Mouse (Mus musculus): Measurements from ENCODE around the gene Rbsn. TPM values are rescaled to one million over a fixed set of nuclear protein-coding genes. Genes with fewer than 3 reads are reported as not detected.

Rbsn gene
- polyA plus RNA-seq (2015; fragmentation: Nextera tagmentation; extraction: Ambion mirVana) = 16.0 and 16.6 TPM in 2 replicates

GRCm38 (mm10) chr6:92214773-92215449, at the start of gene Rbsn:
TSS of gene Rbsn (minus strand) at chr6:92214925.
- Histone ChIP-seq H3K4me2 (ENCODE audit: low read depth, low read length) (peak within 1 kb of the TSS; percentile 92), H3K27me3 (replicated peaks; ENCODE audit: control insufficient read depth, insufficient read depth, low read length) (no peaks in the 10 kb centered on the region), H3K9ac (ENCODE audit: low read depth, low read length) (peak within 1 kb of the TSS; percentile 98), H3K9me3 (ENCODE audit: control insufficient read depth, low read length) (no peaks in the 10 kb centered on the region), H3K4me3 (ENCODE audit: low read length) (peak within 1 kb of the TSS; percentile 99), H3K27ac (ENCODE audit: low read length) (peak within 1 kb of the TSS; percentile 80), H3K4me1 (ENCODE audit: control insufficient read depth, insufficient read depth, low read length) (peaks cover 10% of the 10 kb centered on the region), H3K36me3 (ENCODE audit: control insufficient read depth, insufficient read depth, low read length) (no peaks in the 10 kb centered on the region)
- peak; percentile 96 for ATAC-seq
- 10% methylated on average over 35 of the region's 35 CpGs for WGBS

GRCm38 (mm10) chr6:92261162-92261843, 46.6 kb upstream of the Rbsn start:
- no peak overlapping the region for H3K27ac ChIP-seq (ENCODE audit: low read length)
- H3K36me3 ChIP-seq (ENCODE audit: control insufficient read depth, insufficient read depth, low read length) = no peaks in the 10 kb centered on the region
- no peak overlapping the region for H3K4me3 ChIP-seq (ENCODE audit: low read length)
- no peak overlapping the region for H3K9ac ChIP-seq (ENCODE audit: low read depth, low read length)
- no peaks in the 10 kb centered on the region for H3K4me1 ChIP-seq (ENCODE audit: control insufficient read depth, insufficient read depth, low read length)
- no peaks in the 10 kb centered on the region for H3K27me3 ChIP-seq (replicated peaks; ENCODE audit: control insufficient read depth, insufficient read depth, low read length)
- no peaks in the 10 kb centered on the region for H3K9me3 ChIP-seq (ENCODE audit: control insufficient read depth, low read length)
- WGBS = 56% methylated on average over 4 of the region's 4 CpGs
- no peak overlapping the region for H3K4me2 ChIP-seq (ENCODE audit: low read depth, low read length)
- no peak for ATAC-seq

GRCm38 (mm10) chr6:92255346-92255745, 40.6 kb upstream of the Rbsn start:
- Histone ChIP-seq H3K27me3 (replicated peaks; ENCODE audit: control insufficient read depth, insufficient read depth, low read length) (no peaks in the 10 kb centered on the region), H3K36me3 (ENCODE audit: control insufficient read depth, insufficient read depth, low read length) (no peaks in the 10 kb centered on the region), H3K4me1 (ENCODE audit: control insufficient read depth, insufficient read depth, low read length) (no peaks in the 10 kb centered on the region), H3K4me2 (ENCODE audit: low read depth, low read length) (no peak overlapping the region), H3K9ac (ENCODE audit: low read depth, low read length) (no peak overlapping the region), H3K4me3 (ENCODE audit: low read length) (no peak overlapping the region), H3K27ac (ENCODE audit: low read length) (no peak overlapping the region), H3K9me3 (ENCODE audit: control insufficient read depth, low read length) (no peaks in the 10 kb centered on the region)
- no peak for ATAC-seq

- WGBS = 56% methylated on average over 3 of the region's 3 CpGs
- Histone ChIP-seq H3K9me3 (ENCODE audit: control insufficient read depth, low read length) (no peaks in the 10 kb centered on the region), H3K27ac (ENCODE audit: low read length) (no peak overlapping the region), H3K4me1 (ENCODE audit: control insufficient read depth, insufficient read depth, low read length) (no peaks in the 10 kb centered on the region), H3K27me3 (replicated peaks; ENCODE audit: control insufficient read depth, insufficient read depth, low read length) (no peaks in the 10 kb centered on the region), H3K4me2 (ENCODE audit: low read depth, low read length) (no peak overlapping the region), H3K4me3 (ENCODE audit: low read length) (no peak overlapping the region), H3K9ac (ENCODE audit: low read depth, low read length) (no peak overlapping the region), H3K36me3 (ENCODE audit: control insufficient read depth, insufficient read depth, low read length) (no peaks in the 10 kb centered on the region)
- no peak for ATAC-seq
Measured at GRCm38 (mm10) chr6:92253253-92253870, 38.6 kb upstream of the Rbsn start.

GRCm38 (mm10) chr6:92247215-92247919, 32.6 kb upstream of the Rbsn start:
- no peak overlapping the region for H3K9ac ChIP-seq (ENCODE audit: low read depth, low read length)
- H3K4me3 ChIP-seq (ENCODE audit: low read length) = no peak overlapping the region
- no peaks in the 10 kb centered on the region for H3K9me3 ChIP-seq (ENCODE audit: control insufficient read depth, low read length)
- H3K36me3 ChIP-seq (ENCODE audit: control insufficient read depth, insufficient read depth, low read length) = no peaks in the 10 kb centered on the region
- no peak overlapping the region for H3K4me2 ChIP-seq (ENCODE audit: low read depth, low read length)
- H3K4me1 ChIP-seq (ENCODE audit: control insufficient read depth, insufficient read depth, low read length) = 0 out of 2 replicates have a peak, but pooled peaks cover 3% of the 10 kb centered on the region
- ATAC-seq = no peak
- H3K27ac ChIP-seq (ENCODE audit: low read length) = no peak overlapping the region
- H3K27me3 ChIP-seq (replicated peaks; ENCODE audit: control insufficient read depth, insufficient read depth, low read length) = peaks cover 24% of the 10 kb centered on the region
- 33% methylated on average over 7 of the region's 7 CpGs for WGBS

- Histone ChIP-seq H3K27ac (ENCODE audit: low read length) (no peak overlapping the region), H3K36me3 (ENCODE audit: control insufficient read depth, insufficient read depth, low read length) (no peaks in the 10 kb centered on the region), H3K9ac (ENCODE audit: low read depth, low read length) (no peak overlapping the region), H3K4me2 (ENCODE audit: low read depth, low read length) (no peak overlapping the region), H3K27me3 (replicated peaks; ENCODE audit: control insufficient read depth, insufficient read depth, low read length) (peaks cover 24% of the 10 kb centered on the region), H3K9me3 (ENCODE audit: control insufficient read depth, low read length) (no peaks in the 10 kb centered on the region), H3K4me3 (ENCODE audit: low read length) (no peak overlapping the region), H3K4me1 (ENCODE audit: control insufficient read depth, insufficient read depth, low read length) (0 out of 2 replicates have a peak, but pooled peaks cover 3% of the 10 kb centered on the region)
- no peak for ATAC-seq
- 24% methylated on average over 3 of the region's 3 CpGs for WGBS
Measured at GRCm38 (mm10) chr6:92246335-92246734, 31.6 kb upstream of the Rbsn start.

- Histone ChIP-seq H3K4me2 (ENCODE audit: low read depth, low read length) (peak within 1 kb of the TSS; percentile 53), H3K27ac (ENCODE audit: low read length) (no peak within 1 kb of the TSS), H3K4me1 (ENCODE audit: control insufficient read depth, insufficient read depth, low read length) (0 out of 2 replicates have a peak, but pooled peaks cover 3% of the 10 kb centered on the region), H3K4me3 (ENCODE audit: low read length) (peak within 1 kb of the TSS; percentile 37), H3K9ac (ENCODE audit: low read depth, low read length) (peak within 1 kb of the TSS; percentile 41; the same call in 1 of the 2 replicates), H3K27me3 (replicated peaks; ENCODE audit: control insufficient read depth, insufficient read depth, low read length) (peaks cover 24% of the 10 kb centered on the region), H3K9me3 (ENCODE audit: control insufficient read depth, low read length) (no peaks in the 10 kb centered on the region), H3K36me3 (ENCODE audit: control insufficient read depth, insufficient read depth, low read length) (no peaks in the 10 kb centered on the region)
- no peak for ATAC-seq
- under 1% methylated on average over 31 of the region's 31 CpGs for WGBS
Measured at GRCm38 (mm10) chr6:92244591-92244990, 29.9 kb upstream of the Rbsn start, which contains the start of gene Trh. TSS of gene Trh (minus strand) at chr6:92244650.

- H3K27ac ChIP-seq (ENCODE audit: low read length) = no peak overlapping the region
- peaks cover 24% of the 10 kb centered on the region for H3K27me3 ChIP-seq (replicated peaks; ENCODE audit: control insufficient read depth, insufficient read depth, low read length)
- WGBS = 53% methylated on average over 3 of the region's 3 CpGs
- no peak overlapping the region for H3K9ac ChIP-seq (ENCODE audit: low read depth, low read length)
- H3K4me3 ChIP-seq (ENCODE audit: low read length) = no peak overlapping the region
- no peaks in the 10 kb centered on the region for H3K9me3 ChIP-seq (ENCODE audit: control insufficient read depth, low read length)
- H3K4me1 ChIP-seq (ENCODE audit: control insufficient read depth, insufficient read depth, low read length) = 0 out of 2 replicates have a peak, but pooled peaks cover 3% of the 10 kb centered on the region
- ATAC-seq = peak; percentile 99
- H3K36me3 ChIP-seq (ENCODE audit: control insufficient read depth, insufficient read depth, low read length) = no peaks in the 10 kb centered on the region
- no peak overlapping the region for H3K4me2 ChIP-seq (ENCODE audit: low read depth, low read length)
Measured at GRCm38 (mm10) chr6:92241178-92241906, 26.6 kb upstream of the Rbsn start.
